Mouse (Mus musculus) midbrain, embryonic 14.5 days (tissue): ENCODE results near the gene Entpd8. TPM values are rescaled to one million over a fixed set of nuclear protein-coding genes. Genes with fewer than 3 reads are reported as not detected.

Experiments used
- ATAC-seq: fragments of 200-750 bp; cut with Nextera tagmentation; 2 replicates; pipeline ENCODE4 v1.8.0; 2017; ENCODE audit warnings: moderate number of reproducible peaks, moderate library complexity; ENCODE audit not compliant: low FRiP score, low TSS enrichment
- DNase-seq: peaks from one replicate; pipeline ENCODE4 v3.0.0-alpha.2; 2015
- H3K27ac ChIP-seq: fragments of 300-500 bp; sonication (generic); replicated peaks from 2 replicates; pipeline ENCODE4 v1.5.1; 2014; ENCODE audit warnings: mild to moderate bottlenecking, low read depth, low read length, moderate library complexity
- H3K27me3 ChIP-seq: fragments of 300-500 bp; sonication (generic); 2 replicates; pipeline ENCODE4 v1.6.1; 2014; ENCODE audit warnings: low read length, control low read depth, mixed read lengths; ENCODE audit not compliant: control insufficient read depth, insufficient read depth
- H3K36me3 ChIP-seq: fragments of 300-500 bp; sonication (generic); 2 replicates; pipeline ENCODE4 v1.6.1; 2014; ENCODE audit warnings: low read length, control low read depth; ENCODE audit not compliant: control insufficient read depth, insufficient read depth
- H3K4me1 ChIP-seq: fragments of 300-500 bp; sonication (generic); 2 replicates; pipeline ENCODE4 v1.6.1; 2014; ENCODE audit warnings: mild to moderate bottlenecking, antibody characterized with exemption, low read length, control low read depth; ENCODE audit not compliant: control insufficient read depth, insufficient read depth
- H3K4me2 ChIP-seq: fragments of 300-500 bp; sonication (generic); 2 replicates; pipeline ENCODE4 v1.6.1; 2014; ENCODE audit warnings: mild to moderate bottlenecking, low read length, moderate library complexity
- H3K4me3 ChIP-seq: fragments of 300-500 bp; sonication (generic); replicated peaks from 2 replicates; pipeline ENCODE4 v1.5.1; 2014; ENCODE audit warnings: low read depth, low read length
- H3K9ac ChIP-seq: fragments of 300-500 bp; sonication (generic); replicated peaks from 2 replicates; pipeline ENCODE4 v1.6.1; 2014; ENCODE audit warnings: mild to moderate bottlenecking, low read length, moderate library complexity
- H3K9me3 ChIP-seq: fragments of 300-500 bp; sonication (generic); 2 replicates; pipeline ENCODE4 v1.6.1; 2016; ENCODE audit warnings: low read length, control low read depth, mixed read lengths; ENCODE audit not compliant: control insufficient read depth
- WGBS: fragments of 180-500 bp; shearing (Covaris S2); extraction: QIAGEN DNeasy Blood & Tissue Kit; methylation state at CpG from one replicate; pipeline ENCODE4 v1.1.7; 2014; 5-methylcytosine and 5-hydroxymethylcytosine counted together
- polyA plus RNA-seq: library from polyadenylated mRNA; unstranded; fragments of >200 nt; fragmentation: Nextera tagmentation; extraction: Ambion mirVana; gene quantifications from 2 replicates; pipeline ENCODE4 v1.2.1, GENCODE M21; 2014

Entpd8 gene
- polyA plus RNA-seq, 1 experiment from 2014 or later, result not detected

GRCm38 (mm10) chr2:25078967-25079366 is 1.1 kb upstream of the Entpd8 start:
- Histone ChIP-seq H3K27ac (no peak overlapping the region), H3K9ac (no peak overlapping the region), H3K27me3 (no peaks in the 10 kb centered on the region), H3K36me3 (no peaks in the 10 kb centered on the region), H3K4me3 (no peak overlapping the region), H3K4me1 (no peaks in the 10 kb centered on the region), H3K4me2 (no peak overlapping the region), H3K9me3 (no peaks in the 10 kb centered on the region)
- DNase-seq (no peak), ATAC-seq (no peak)
- 75% methylated on average over 1 of the region's 1 CpGs for WGBS

DNA sequence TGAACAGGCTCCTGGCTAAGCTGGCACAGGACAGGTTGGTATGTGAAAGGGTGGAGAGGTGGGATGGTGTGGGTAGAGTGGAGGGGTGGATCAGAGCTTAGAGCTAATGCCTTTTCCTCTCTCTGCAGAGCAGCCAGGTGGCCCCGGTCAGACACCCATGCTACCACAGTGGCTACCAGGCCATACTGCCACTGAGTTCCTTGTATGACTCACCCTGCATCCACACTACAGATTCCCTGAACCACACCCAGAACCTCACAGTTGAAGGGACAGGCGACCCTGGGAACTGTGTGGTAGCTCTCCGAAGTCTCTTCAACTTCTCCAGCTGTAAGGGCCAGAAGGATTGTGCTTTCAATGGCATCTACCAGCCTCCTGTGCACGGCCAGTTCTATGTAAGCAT is 3.6 kb downstream of the Entpd8 start:
- Histone ChIP-seq H3K36me3 (no peaks in the 10 kb centered on the region), H3K4me2 (no peak overlapping the region), H3K27ac (no peak overlapping the region), H3K9me3 (no peaks in the 10 kb centered on the region), H3K4me1 (no peaks in the 10 kb centered on the region), H3K9ac (no peak overlapping the region), H3K4me3 (no peak overlapping the region), H3K27me3 (no peaks in the 10 kb centered on the region)
- ATAC-seq (no peak), DNase-seq (no peak)
- 78% methylated on average over 4 of the region's 4 CpGs for WGBS

DNA sequence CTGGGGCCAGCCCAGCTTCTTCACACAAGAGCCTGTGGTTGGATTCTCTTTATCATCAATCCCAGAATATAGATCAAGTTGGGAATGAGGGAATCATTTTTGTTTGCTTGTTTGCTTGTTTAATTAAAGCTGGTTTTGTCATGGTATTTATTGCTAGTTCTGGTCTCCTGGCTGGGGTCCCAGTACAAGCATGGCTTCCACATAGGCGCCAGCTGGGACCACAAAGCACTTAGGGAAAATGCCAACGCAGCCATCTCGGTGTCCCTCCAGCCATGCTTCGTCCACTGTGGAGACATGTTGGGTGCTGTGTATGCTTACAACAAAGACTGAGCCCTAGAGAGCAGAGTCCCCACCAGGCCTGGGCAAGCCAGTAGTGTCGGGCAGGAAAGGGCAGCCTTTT is 5.5 kb downstream of the Entpd8 start:
- H3K9me3 ChIP-seq, result no peaks in the 10 kb centered on the region
- H3K36me3 ChIP-seq, result no peaks in the 10 kb centered on the region
- H3K4me1 ChIP-seq, result no peaks in the 10 kb centered on the region
- H3K27ac ChIP-seq, result no peak overlapping the region
- H3K9ac ChIP-seq, result no peak overlapping the region
- DNase-seq (no peak), ATAC-seq (no peak)
- no peak overlapping the region for H3K4me3 ChIP-seq
- no peak overlapping the region for H3K4me2 ChIP-seq
- H3K27me3 ChIP-seq, result no peaks in the 10 kb centered on the region
- WGBS, result 85% methylated on average over 5 of the region's 5 CpGs

GRCm38 (mm10) chr2:25087842-25088241 is 7.7 kb downstream of the Entpd8 start:
- no peak for ATAC-seq
- Histone ChIP-seq H3K9ac (no peak overlapping the region), H3K4me2 (no peak overlapping the region), H3K4me1 (no peaks in the 10 kb centered on the region), H3K36me3 (no peaks in the 10 kb centered on the region), H3K27ac (no peak overlapping the region), H3K27me3 (no peaks in the 10 kb centered on the region), H3K9me3 (no peaks in the 10 kb centered on the region), H3K4me3 (no peak overlapping the region)
- no peak for DNase-seq
- 97% methylated on average over 2 of the region's 2 CpGs for WGBS

GRCm38 (mm10) chr2:25088636-25089035 is 8.5 kb downstream of the Entpd8 start:
- no peak for ATAC-seq

GRCm38 (mm10) chr2:25094785-25095108 is 14.6 kb downstream of the Entpd8 start:
- no peaks in the 10 kb centered on the region for H3K27me3 ChIP-seq
- no peaks in the 10 kb centered on the region for H3K9me3 ChIP-seq
- 47% methylated on average over 17 of the region's 17 CpGs for WGBS
- H3K27ac ChIP-seq, result no peak overlapping the region
- H3K4me2 ChIP-seq, result no peak overlapping the region
- no peaks in the 10 kb centered on the region for H3K36me3 ChIP-seq
- H3K9ac ChIP-seq, result no peak overlapping the region
- peaks cover 4% of the 10 kb centered on the region for H3K4me1 ChIP-seq
- DNase-seq (no peak), ATAC-seq (no peak)
- H3K4me3 ChIP-seq, result no peak overlapping the region

More at GRCm38 (mm10) chr2:25088636-25089035, 8.5 kb downstream of the Entpd8 start:
- WGBS, result 93% methylated on average over 3 of the region's 3 CpGs
- H3K36me3 ChIP-seq, result no peaks in the 10 kb centered on the region
- H3K4me3 ChIP-seq, result no peak overlapping the region
- no peak for DNase-seq
- no peaks in the 10 kb centered on the region for H3K9me3 ChIP-seq
- H3K27me3 ChIP-seq, result no peaks in the 10 kb centered on the region
- no peaks in the 10 kb centered on the region for H3K4me1 ChIP-seq
- H3K4me2 ChIP-seq, result no peak overlapping the region
- no peak overlapping the region for H3K9ac ChIP-seq
- H3K27ac ChIP-seq, result no peak overlapping the region

- WGBS, result 52% methylated on average over 28 of the region's 28 CpGs
- no peaks in the 10 kb centered on the region for H3K36me3 ChIP-seq
- H3K9ac ChIP-seq, result no peak within 1 kb of the TSS
- H3K27ac ChIP-seq, result no peak within 1 kb of the TSS
- peaks cover 9% of the 10 kb centered on the region for H3K4me1 ChIP-seq
- H3K9me3 ChIP-seq, result no peaks in the 10 kb centered on the region
- ATAC-seq, result no peak
- no peak for DNase-seq
- no peaks in the 10 kb centered on the region for H3K27me3 ChIP-seq
- no peak within 1 kb of the TSS for H3K4me2 ChIP-seq
- no peak within 1 kb of the TSS for H3K4me3 ChIP-seq
These were observed 15.2 kb downstream of the Entpd8 start, which contains the start of gene Noxa1 for GRCm38 (mm10) chr2:25095109-25095850. Gene Noxa1 (minus strand): TSS chr2:25095149.

GRCm38 (mm10) chr2:25098005-25098615 is 18.0 kb downstream of the Entpd8 start:
- no peak overlapping the region for H3K9ac ChIP-seq

GRCm38 (mm10) chr2:25098956-25099355 is 18.9 kb downstream of the Entpd8 start:
- H3K4me3 ChIP-seq, result no peak overlapping the region
- no peak; the same call in 1 of the 2 replicates for ATAC-seq
- H3K36me3 ChIP-seq, result no peaks in the 10 kb centered on the region
- no peak overlapping the region for H3K27ac ChIP-seq
- no peaks in the 10 kb centered on the region for H3K9me3 ChIP-seq
- no peak overlapping the region for H3K9ac ChIP-seq
- WGBS, result 38% methylated on average over 5 of the region's 5 CpGs
- peak; percentile 68 for DNase-seq
- no peak overlapping the region for H3K4me2 ChIP-seq
- peaks cover 14% of the 10 kb centered on the region for H3K4me1 ChIP-seq
- H3K27me3 ChIP-seq, result no peaks in the 10 kb centered on the region

More at GRCm38 (mm10) chr2:25098005-25098615, 18.0 kb downstream of the Entpd8 start:
- Histone ChIP-seq H3K27ac (no peak overlapping the region), H3K4me3 (no peak overlapping the region), H3K9me3 (no peaks in the 10 kb centered on the region), H3K4me2 (no peak overlapping the region), H3K27me3 (no peaks in the 10 kb centered on the region), H3K4me1 (peaks cover 14% of the 10 kb centered on the region), H3K36me3 (no peaks in the 10 kb centered on the region)
- no peak for DNase-seq
- WGBS, result 84% methylated on average over 3 of the region's 3 CpGs
- no peak for ATAC-seq
